Mouse (Mus musculus): ENCODE measurements around the gene Wfdc2. TPM values are rescaled to one million over a fixed set of nuclear protein-coding genes. Genes with fewer than 3 reads are reported as not detected.
A peak's percentile ranks its signal among the peaks of the same experiment; 100 is the strongest.

Gene Wfdc2
- polyA plus RNA-seq, 2 experiments, result 0.56 to 0.96 TPM

DNA sequence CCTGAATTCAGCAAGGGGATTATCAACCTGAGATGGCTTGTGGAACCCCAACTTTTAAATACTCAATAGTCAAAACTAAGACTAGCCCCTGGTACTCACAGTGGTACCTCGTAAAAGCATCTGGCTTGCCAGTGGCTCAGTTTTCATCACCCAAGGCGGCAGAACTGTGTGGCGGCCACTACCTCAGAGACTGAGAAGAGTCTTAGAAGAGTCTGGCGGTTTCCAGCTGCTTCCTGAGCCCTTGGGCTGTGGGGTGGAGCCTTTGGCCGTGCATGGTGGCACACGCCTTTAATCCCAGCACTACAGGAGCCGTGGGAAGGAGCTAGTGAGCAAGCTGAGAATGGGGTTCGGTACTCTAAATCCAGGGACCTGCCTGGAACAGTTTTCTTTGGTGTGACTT lies 39.9 kb upstream of the Wfdc2 start:
- no peaks in the 10 kb centered on the region; a peak in 1 of 4 replicates for H3K4me1 ChIP-seq (replicated peaks; ENCODE audit: control insufficient read depth in 2 of 2, insufficient read depth in 2 of 2, low read length in 1 of 2)
- 13% methylated on average over 8 of the region's 8 CpGs for WGBS (ENCODE audit: insufficient replicate concordance)
- H3K4me2 ChIP-seq (ENCODE audit: low read depth), result no peak overlapping the region
- H3K9me3 ChIP-seq (ENCODE audit: control insufficient read depth, low read length), result no peaks in the 10 kb centered on the region
- H3K4me3 ChIP-seq (ENCODE audit: insufficient read depth in 1 of 2, low read depth in 2 of 2, low read length in 2 of 2), result no peak overlapping the region
- H3K9ac ChIP-seq (replicated peaks), result no peak overlapping the region
- H3K36me3 ChIP-seq (replicated peaks; ENCODE audit: control insufficient read depth, insufficient read depth, low read depth), result no peaks in the 10 kb centered on the region
- ATAC-seq (ENCODE audit: insufficient read depth) (no peak), DNase-seq (ENCODE audit: low read depth in 3 of 3, low spot score in 3 of 3) (no peak)
- no peak for TF ChIP-seq EP300 (IDR thresholded peaks at IDR 0.05; ENCODE audit: low read depth)
- no peak for TF ChIP-seq CTCF (IDR thresholded peaks at IDR 0.05; ENCODE audit: low read depth)
- H3K27ac ChIP-seq, result no peak overlapping the region
- no peaks in the 10 kb centered on the region for H3K27me3 ChIP-seq (ENCODE audit: control insufficient read depth, insufficient read depth, low read length)

DNA sequence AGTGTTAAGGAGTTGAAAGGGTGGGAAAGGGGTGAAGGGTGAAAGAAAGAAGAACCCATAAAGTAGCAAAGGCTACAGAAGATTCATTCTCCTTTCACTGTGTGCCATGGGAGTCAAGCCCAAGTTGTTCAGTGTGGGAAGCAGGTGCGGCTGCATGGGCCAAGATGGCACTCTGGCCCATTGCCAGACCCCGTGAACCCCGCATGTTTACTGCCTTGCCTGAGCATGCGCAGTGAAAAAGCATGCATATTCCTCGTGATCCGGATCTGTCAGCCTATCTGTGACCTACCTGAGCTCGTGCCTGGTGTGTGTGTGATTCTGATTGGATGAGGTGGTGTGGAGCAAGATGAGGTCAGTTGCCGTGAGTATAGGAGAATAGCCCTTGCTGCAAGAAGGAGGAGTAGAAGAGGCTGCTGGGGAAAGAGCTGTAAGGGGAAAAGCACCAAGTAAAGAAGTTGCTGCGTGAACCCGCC lies 38.9 kb upstream of the Wfdc2 start:
- no peaks in the 10 kb centered on the region; a peak in 1 of 4 replicates for H3K4me1 ChIP-seq (replicated peaks; ENCODE audit: control insufficient read depth in 2 of 2, insufficient read depth in 2 of 2, low read length in 1 of 2)
- H3K36me3 ChIP-seq (replicated peaks; ENCODE audit: control insufficient read depth, insufficient read depth, low read depth), result no peaks in the 10 kb centered on the region
- no peak for ATAC-seq (ENCODE audit: insufficient read depth)
- DNase-seq (ENCODE audit: low read depth in 3 of 3, low spot score in 3 of 3), result no peak
- no peak overlapping the region for H3K4me2 ChIP-seq (ENCODE audit: low read depth)
- WGBS (ENCODE audit: insufficient replicate concordance), result 52% methylated on average over 10 of the region's 10 CpGs
- H3K27me3 ChIP-seq (ENCODE audit: control insufficient read depth, insufficient read depth, low read length), result no peaks in the 10 kb centered on the region
- TF ChIP-seq CTCF (IDR thresholded peaks at IDR 0.05; ENCODE audit: low read depth), result no peak
- no peak for TF ChIP-seq EP300 (IDR thresholded peaks at IDR 0.05; ENCODE audit: low read depth)
- H3K27ac ChIP-seq, result no peak overlapping the region
- H3K9ac ChIP-seq (replicated peaks), result no peak overlapping the region
- no peak overlapping the region for H3K4me3 ChIP-seq (ENCODE audit: insufficient read depth in 1 of 2, low read depth in 2 of 2, low read length in 2 of 2)
- no peaks in the 10 kb centered on the region for H3K9me3 ChIP-seq (ENCODE audit: control insufficient read depth, low read length)

DNA sequence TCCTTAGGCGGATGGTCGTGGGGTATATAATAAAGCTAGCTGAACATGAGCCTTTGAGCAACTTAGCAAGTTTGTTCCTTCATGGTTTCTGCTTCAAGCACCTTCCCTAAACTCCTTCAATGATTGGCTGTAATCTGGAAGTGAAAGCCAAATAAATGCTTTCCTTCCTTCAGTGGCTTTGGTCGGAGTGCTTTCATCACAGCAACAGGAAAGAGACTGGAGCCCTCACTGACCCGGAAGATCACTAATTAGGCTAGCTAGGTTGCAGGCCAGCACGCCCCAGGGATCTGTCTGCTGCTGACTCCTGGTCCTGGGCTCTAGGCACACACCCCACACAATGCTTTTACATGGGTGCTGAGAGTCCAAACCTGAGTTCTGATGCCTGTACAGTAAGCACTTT lies 33.7 kb upstream of the Wfdc2 start:
- no peaks in the 10 kb centered on the region for H3K36me3 ChIP-seq (replicated peaks; ENCODE audit: control insufficient read depth, insufficient read depth, low read depth)
- no peak overlapping the region for H3K27ac ChIP-seq
- no peaks in the 10 kb centered on the region for H3K9me3 ChIP-seq (ENCODE audit: control insufficient read depth, low read length)
- TF ChIP-seq CTCF (IDR thresholded peaks at IDR 0.05; ENCODE audit: low read depth), result no peak
- H3K27me3 ChIP-seq (ENCODE audit: control insufficient read depth, insufficient read depth, low read length), result no peaks in the 10 kb centered on the region
- no peak for ATAC-seq (ENCODE audit: insufficient read depth)
- no peak overlapping the region for H3K4me2 ChIP-seq (ENCODE audit: low read depth)
- WGBS (ENCODE audit: insufficient replicate concordance), result 36% methylated on average over 5 of the region's 5 CpGs
- H3K4me3 ChIP-seq (ENCODE audit: insufficient read depth in 1 of 2, low read depth in 2 of 2, low read length in 2 of 2), result no peak overlapping the region
- H3K4me1 ChIP-seq (replicated peaks; ENCODE audit: control insufficient read depth in 2 of 2, insufficient read depth in 2 of 2, low read length in 1 of 2), result 0 out of 4 replicates have a peak, but pooled peaks cover 0 to 1% of the 10 kb centered on the region in 2 experiments
- no peak overlapping the region for H3K9ac ChIP-seq (replicated peaks)
- DNase-seq (ENCODE audit: low read depth in 3 of 3, low spot score in 3 of 3), result no peak

GRCm38 (mm10) chr2:164531169-164531568 lies 31.0 kb upstream of the Wfdc2 start:
- Histone ChIP-seq H3K27me3 (ENCODE audit: control insufficient read depth, insufficient read depth, low read length) (no peaks in the 10 kb centered on the region), H3K4me2 (ENCODE audit: low read depth) (no peak overlapping the region), H3K9me3 (ENCODE audit: control insufficient read depth, low read length) (no peaks in the 10 kb centered on the region), H3K4me1 (replicated peaks; ENCODE audit: control insufficient read depth in 2 of 2, insufficient read depth in 2 of 2, low read length in 1 of 2) (0 out of 4 replicates have a peak, but pooled peaks cover 0 to 1% of the 10 kb centered on the region in 2 experiments), H3K36me3 (replicated peaks; ENCODE audit: control insufficient read depth, insufficient read depth, low read depth) (no peaks in the 10 kb centered on the region), H3K9ac (replicated peaks) (no peak overlapping the region), H3K4me3 (ENCODE audit: insufficient read depth in 1 of 2, low read depth in 2 of 2, low read length in 2 of 2) (no peak overlapping the region), H3K27ac (no peak overlapping the region)
- ATAC-seq (ENCODE audit: insufficient read depth) (no peak), DNase-seq (ENCODE audit: low read depth in 3 of 3, low spot score in 3 of 3) (peak in 1 of 3 experiments; percentile 17)
- TF ChIP-seq EP300 (IDR thresholded peaks at IDR 0.05; ENCODE audit: low read depth) (no peak), CTCF (IDR thresholded peaks at IDR 0.05; ENCODE audit: low read depth) (peak; percentile 91)
- WGBS (ENCODE audit: insufficient replicate concordance), result 7% methylated on average over 3 of the region's 3 CpGs

DNA sequence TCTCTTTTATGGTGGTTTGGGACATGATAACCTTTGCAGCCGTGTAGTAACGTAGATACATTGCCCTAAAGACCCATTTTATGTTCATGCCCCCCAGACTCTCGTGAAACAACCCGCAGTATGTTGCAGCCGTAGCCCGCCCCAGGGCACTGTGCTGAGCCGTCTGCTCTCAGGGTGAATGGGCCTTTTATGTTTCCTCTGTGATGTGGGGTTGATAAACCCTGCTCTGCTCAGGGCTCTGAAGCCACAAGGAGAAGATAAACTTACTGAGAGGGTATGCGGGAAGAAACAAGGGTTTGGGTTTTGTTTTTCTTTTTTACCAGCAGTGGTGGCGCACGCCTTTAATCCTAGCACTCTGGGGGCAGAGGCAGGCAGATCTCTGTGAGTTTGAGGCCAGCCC lies 27.9 kb upstream of the Wfdc2 start:
- 41% methylated on average over 10 of the region's 10 CpGs for WGBS (ENCODE audit: insufficient replicate concordance)
- no peak for ATAC-seq (ENCODE audit: insufficient read depth)
- Histone ChIP-seq H3K9ac (replicated peaks) (no peak overlapping the region), H3K4me1 (replicated peaks; ENCODE audit: control insufficient read depth in 2 of 2, insufficient read depth in 2 of 2, low read length in 1 of 2) (0 out of 4 replicates have a peak, but pooled peaks cover 0 to 1% of the 10 kb centered on the region in 2 experiments), H3K4me2 (ENCODE audit: low read depth) (no peak overlapping the region), H3K27ac (no peak overlapping the region), H3K9me3 (ENCODE audit: control insufficient read depth, low read length) (no peaks in the 10 kb centered on the region), H3K4me3 (ENCODE audit: insufficient read depth in 1 of 2, low read depth in 2 of 2, low read length in 2 of 2) (no peak overlapping the region), H3K36me3 (replicated peaks; ENCODE audit: control insufficient read depth, insufficient read depth, low read depth) (no peaks in the 10 kb centered on the region), H3K27me3 (ENCODE audit: control insufficient read depth, insufficient read depth, low read length) (no peaks in the 10 kb centered on the region)
- TF ChIP-seq CTCF (IDR thresholded peaks at IDR 0.05; ENCODE audit: low read depth), result no peak
- TF ChIP-seq EP300 (IDR thresholded peaks at IDR 0.05; ENCODE audit: low read depth), result no peak
- no peak for DNase-seq (ENCODE audit: low read depth in 3 of 3, low spot score in 3 of 3)
